Mouse (Mus musculus): ENCODE data around the gene Trp53i11.

- no peak for TF ChIP-seq POLR2A (IDR thresholded peaks at IDR 0.05; ENCODE audit: borderline replicate concordance, extremely low read depth, insufficient read depth, insufficient read length, poor library complexity, severe bottlenecking)
- TF ChIP-seq CTCF (IDR thresholded peaks at IDR 0.05; ENCODE audit: borderline replicate concordance, extremely low read depth, insufficient read depth, insufficient read length), result no peak
Measured at GRCm38 (mm10) chr2:93162791-93163190, 24.6 kb upstream of the Trp53i11 start.
